ENCODE assay signal across 12 mouse cellular contexts in the genomic region with DNA sequence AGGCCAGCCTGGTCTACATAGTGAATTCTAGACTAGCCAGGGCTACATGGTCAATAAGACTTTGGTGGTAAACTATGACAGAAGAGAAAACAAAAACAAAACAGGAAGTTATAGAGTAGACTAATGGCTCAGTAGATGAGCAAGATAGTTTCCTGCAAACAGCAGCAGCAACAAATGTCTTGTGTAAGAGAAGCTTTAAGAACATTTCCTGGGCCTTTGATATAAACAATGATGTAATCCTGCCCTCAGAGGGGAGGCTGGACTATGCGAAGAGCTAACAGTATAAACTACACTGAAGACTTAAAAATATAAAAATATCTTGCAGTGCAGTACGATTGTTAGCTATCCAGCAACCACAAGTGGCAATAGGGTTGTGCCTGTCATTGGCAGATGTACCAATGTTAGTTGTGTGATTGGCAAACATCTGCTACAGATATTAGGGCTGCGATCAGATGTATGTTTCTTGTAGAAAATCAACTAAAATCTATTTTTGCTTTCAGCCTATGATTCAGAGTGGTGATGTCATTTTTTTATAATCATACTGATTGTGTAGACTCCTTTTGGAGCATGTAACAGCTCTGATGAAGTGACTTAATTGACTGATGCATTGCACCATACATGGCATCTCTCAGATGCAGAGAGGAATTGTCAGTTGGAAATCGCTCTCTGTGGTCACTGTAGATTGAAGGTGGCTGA. TPM values are rescaled to one million over a fixed set of nuclear protein-coding genes. Genes with fewer than 3 reads are reported as not detected.
DNase-seq lines count a peak whose midpoint lies in the region; ATAC-seq and TF ChIP-seq lines count a peak whose summit lies in the region.
"Had no signal": no experiment of that assay in that cellular context is flagged by ENCODE, and none has a peak within 500 bp of the region (broad histone marks: within the 10 kb centered on the region; RNA-seq: fewer than 3 reads in every experiment).

No protein-coding gene starts in this region.

- peak overlapping the region; percentile 93 for H3K27ac ChIP-seq in heart, embryonic 13.5 days (replicated peaks)
- H3K27ac ChIP-seq in liver, adult 2 months (replicated peaks; ENCODE audit: insufficient read depth, low read depth, low read length), result peak overlapping the region; percentile 42; the same call in 1 of the 2 replicates
- no peak overlapping the region for H3K27ac ChIP-seq in liver, embryonic 12.5 days
- H3K27ac ChIP-seq in stomach, embryonic 15.5 days, result peak overlapping the region; percentile 49; the same call in 1 of the 2 replicates
- H3K27ac ChIP-seq: midbrain, embryonic 15.5 days had no signal

- no peaks in the 10 kb centered on the region for H3K27me3 ChIP-seq in heart, embryonic 13.5 days (replicated peaks)
- no peaks in the 10 kb centered on the region for H3K27me3 ChIP-seq in liver, adult 2 months (ENCODE audit: control insufficient read depth, insufficient read depth, low read length)
- H3K27me3 ChIP-seq in liver, embryonic 12.5 days (replicated peaks), result no peaks in the 10 kb centered on the region
- no peaks in the 10 kb centered on the region for H3K27me3 ChIP-seq in stomach, embryonic 15.5 days (replicated peaks)
- H3K27me3 ChIP-seq: midbrain, embryonic 15.5 days had no signal

- peaks cover 27% of the 10 kb centered on the region; the same call in 1 of the 2 replicates for H3K79me2 ChIP-seq in liver, adult 2 months (ENCODE audit: control insufficient read depth, insufficient read depth, low read length)

- H3K9me3 ChIP-seq in heart, embryonic 13.5 days, result no peaks in the 10 kb centered on the region
- H3K9me3 ChIP-seq in liver, embryonic 12.5 days (replicated peaks), result no peaks in the 10 kb centered on the region
- H3K9me3 ChIP-seq in stomach, embryonic 15.5 days, result no peaks in the 10 kb centered on the region
- H3K9me3 ChIP-seq: midbrain, embryonic 15.5 days had no signal

- TF ChIP-seq POLR2A in liver, adult 2 months (IDR thresholded peaks at IDR 0.05; ENCODE audit: extremely low read depth, insufficient read depth, low read length), result no peak

- WGBS in heart, embryonic 13.5 days, result 67% methylated on average over 4 of the region's 4 CpGs
- 50% methylated on average over 4 of the region's 4 CpGs for WGBS in liver, adult 2 months
- WGBS in liver, embryonic 12.5 days (ENCODE audit: insufficient replicate concordance), result 62% methylated on average over 4 of the region's 4 CpGs
- 55% methylated on average over 4 of the region's 4 CpGs for WGBS in stomach, embryonic 15.5 days

- intact Hi-C loops in heart, postnatal 14 days (cut with DNase I), result loop anchor here (2.0 kb wide), 1 partner anchor 14 kb away; no protein-coding TSS in a partner anchor

- peaks cover 21% of the 10 kb centered on the region for H3K36me3 ChIP-seq in heart, embryonic 13.5 days
- no peaks in the 10 kb centered on the region for H3K36me3 ChIP-seq in liver, adult 2 months (ENCODE audit: control insufficient read depth, insufficient read depth, low read length)
- peaks cover 6% of the 10 kb centered on the region for H3K36me3 ChIP-seq in liver, embryonic 12.5 days
- H3K36me3 ChIP-seq in stomach, embryonic 15.5 days, result no peaks in the 10 kb centered on the region

- DNase-seq in heart, postnatal 14 days, result no peak
- DNase-seq in liver, adult 2 months (ENCODE audit: extremely low read depth, low read depth, low spot score), result peak; percentile 37
- DNase-seq in adrenal gland, postnatal 36 days, result no peak
- no peak for DNase-seq in frontal cortex, adult 2 months (ENCODE audit: extremely low spot score in 1 of 2, low spot score in 1 of 2)
- DNase-seq: cerebellum, postnatal 25 days had no signal

- TF ChIP-seq CTCF in liver, adult 2 months (IDR thresholded peaks at IDR 0.05; ENCODE audit: low read depth, low read length), result no peak

- H3K4me2 ChIP-seq in heart, embryonic 13.5 days, result 0 out of 2 replicates have a peak overlapping the region, but pooled peaks have one; percentile 96
- no peak overlapping the region for H3K4me2 ChIP-seq in liver, embryonic 12.5 days
- H3K4me2 ChIP-seq in stomach, embryonic 15.5 days, result peak overlapping the region; percentile 6; the same call in 1 of the 2 replicates

- peaks cover 76% of the 10 kb centered on the region for H3K4me1 ChIP-seq in heart, embryonic 13.5 days
- peaks cover 24% of the 10 kb centered on the region for H3K4me1 ChIP-seq in liver, adult 2 months (ENCODE audit: control insufficient read depth, insufficient read depth, low read length)
- peaks cover 86% of the 10 kb centered on the region for H3K4me1 ChIP-seq in liver, embryonic 12.5 days
- H3K4me1 ChIP-seq in stomach, embryonic 15.5 days, result peaks cover 43% of the 10 kb centered on the region

- no peak for ATAC-seq in heart, embryonic 13.5 days (ENCODE audit: extremely low read depth, insufficient number of reproducible peaks, low FRiP score, low TSS enrichment)
- no peak for ATAC-seq in liver, embryonic 12.5 days
- ATAC-seq in granulocyte monocyte progenitor cell, adult 5-6 weeks (replicated peaks; ENCODE audit: poor library complexity, severe bottlenecking), result peak; percentile 64
- ATAC-seq in stomach, embryonic 15.5 days (ENCODE audit: insufficient read depth, low FRiP score, low read depth), result no peak
- ATAC-seq: hindbrain, embryonic 16.5 days; midbrain, embryonic 15.5 days had no signal

- H3K9ac ChIP-seq in heart, embryonic 13.5 days, result 0 out of 2 replicates have a peak overlapping the region, but pooled peaks have one; percentile 37
- no peak overlapping the region for H3K9ac ChIP-seq in liver, adult 2 months (ENCODE audit: low read depth, low read length)
- no peak overlapping the region for H3K9ac ChIP-seq in liver, embryonic 12.5 days
- H3K9ac ChIP-seq in stomach, embryonic 15.5 days, result no peak overlapping the region
- H3K9ac ChIP-seq: midbrain, embryonic 15.5 days had no signal

- no peak overlapping the region for H3K4me3 ChIP-seq in heart, embryonic 13.5 days
- H3K4me3 ChIP-seq in liver, adult 2 months (ENCODE audit: insufficient read depth, low read depth, low read length), result no peak overlapping the region
- no peak overlapping the region for H3K4me3 ChIP-seq in liver, embryonic 12.5 days
- no peak overlapping the region for H3K4me3 ChIP-seq in stomach, embryonic 15.5 days (replicated peaks)
- H3K4me3 ChIP-seq: erythroblast, embryonic 14.5 days; midbrain, embryonic 15.5 days had no signal

RNA-seq across cellular contexts. Expression of a gene that starts 13.3 kb away (rescaled TPM):
- 249 and 267 TPM in 2 replicates for polyA plus RNA-seq in heart, embryonic 13.5 days (2015; fragmentation: Nextera tagmentation; extraction: Ambion mirVana)
- total RNA-seq in heart, postnatal 14 days (2021), result 100 to 1,000 TPM; 265 to 267 TPM
- 14.7 and 20.6 TPM in 2 replicates for total RNA-seq in liver, adult 2 months (2014; rRNA removed)
- 27.5 and 29.6 TPM in 2 replicates for polyA plus RNA-seq in liver, adult 2 months (2012; rRNA removed)
- polyA plus RNA-seq in liver, embryonic 12.5 days (2016; fragmentation: Nextera tagmentation; extraction: Ambion mirVana), result 70.3 and 71.0 TPM in 2 replicates
- 33.6 and 40.3 TPM in 2 replicates for total RNA-seq in granulocyte monocyte progenitor cell, adult 5-6 weeks (2014; fragmentation: Nextera tagmentation)
- 35.3 and 44.5 TPM in 2 replicates for total RNA-seq in granulocyte monocyte progenitor cell, adult 5-6 weeks (2017)
- 231 and 236 TPM in 2 replicates for polyA plus RNA-seq in stomach, embryonic 15.5 days (2015; fragmentation: Nextera tagmentation; extraction: Ambion mirVana)
- 100 to 1,000 TPM; 128 to 130 TPM for total RNA-seq in adrenal gland, postnatal 36 days (2021)
- 220 and 229 TPM in 2 replicates for polyA plus RNA-seq in frontal cortex, adult 2 months (2012; rRNA removed)

RNA-seq across cellular contexts. Expression of a gene that starts 51.6 kb away (rescaled TPM):
- polyA plus RNA-seq in heart, embryonic 13.5 days (2015; fragmentation: Nextera tagmentation; extraction: Ambion mirVana), result 106 and 109 TPM in 2 replicates
- 10 to 100 TPM; 39.1 to 40.7 TPM for total RNA-seq in heart, postnatal 14 days (2021)
- 9.8 and 13.2 TPM in 2 replicates for total RNA-seq in liver, adult 2 months (2014; rRNA removed)
- polyA plus RNA-seq in liver, adult 2 months (2012; rRNA removed), result 110 and 121 TPM in 2 replicates
- polyA plus RNA-seq in liver, embryonic 12.5 days (2016; fragmentation: Nextera tagmentation; extraction: Ambion mirVana), result 19.2 and 19.3 TPM in 2 replicates
- 7.5 TPM in 1 of 2 replicates, not detected in the other for total RNA-seq in granulocyte monocyte progenitor cell, adult 5-6 weeks (2014; fragmentation: Nextera tagmentation)
- 0.67 TPM in 1 of 2 replicates, not detected in the other for total RNA-seq in granulocyte monocyte progenitor cell, adult 5-6 weeks (2017)
- 19.3 and 23.2 TPM in 2 replicates for polyA plus RNA-seq in stomach, embryonic 15.5 days (2015; fragmentation: Nextera tagmentation; extraction: Ambion mirVana)
- 10 to 100 TPM; 51.1 to 67.3 TPM for total RNA-seq in adrenal gland, postnatal 36 days (2021)
- 7.5 and 8.3 TPM in 2 replicates for polyA plus RNA-seq in frontal cortex, adult 2 months (2012; rRNA removed)
